Mouse (Mus musculus) neural tube, embryonic 14.5 days (tissue): Measurements from ENCODE around the gene Ccdc173. TPM values are rescaled to one million over a fixed set of nuclear protein-coding genes. Genes with fewer than 3 reads are reported as not detected.
A peak's percentile ranks its signal among the peaks of the same experiment; 100 is the strongest.
"Not testable (repeated sequence)": the region's sequence is repeated elsewhere in the genome, so short reads cannot be mapped to it uniquely, and the experiment has no call there.

ENCODE experiments used
- ATAC-seq: fragments of 200-750 bp; cut with Nextera tagmentation; 2 replicates; pipeline ENCODE4 v1.8.0; 2017; ENCODE audit warnings: low read depth, mild to moderate bottlenecking, moderate TSS enrichment, moderate library complexity
- H3K27ac ChIP-seq: fragments of 300-500 bp; sonication (generic); 2 replicates; pipeline ENCODE4 v1.5.1; 2014; ENCODE audit warnings: low read depth, mild to moderate bottlenecking, control low read depth, low read length, moderate library complexity, mixed read lengths
- H3K27me3 ChIP-seq: fragments of 300-500 bp; sonication (generic); 2 replicates; pipeline ENCODE4 v1.6.1; 2014; ENCODE audit warnings: low read length; ENCODE audit not compliant: control insufficient read depth, insufficient read depth
- H3K36me3 ChIP-seq: fragments of 300-500 bp; sonication (generic); 2 replicates; pipeline ENCODE4 v1.6.1; 2014; ENCODE audit warnings: low read length, mixed read lengths; ENCODE audit not compliant: control insufficient read depth, insufficient read depth
- H3K4me1 ChIP-seq: fragments of 300-500 bp; sonication (generic); 2 replicates; pipeline ENCODE4 v1.6.1; 2014; ENCODE audit warnings: low read length; ENCODE audit not compliant: control insufficient read depth, insufficient read depth
- H3K4me2 ChIP-seq: fragments of 300-500 bp; sonication (generic); 2 replicates; pipeline ENCODE4 v1.6.1; 2014; ENCODE audit warnings: mild to moderate bottlenecking, low read depth, low read length, control low read depth
- H3K4me3 ChIP-seq: fragments of 300-500 bp; sonication (generic); 2 replicates; pipeline ENCODE4 v1.5.1; 2014; ENCODE audit warnings: low read depth, low read length, control low read depth, mixed read lengths
- H3K9ac ChIP-seq: fragments of 300-500 bp; sonication (generic); replicated peaks from 2 replicates; pipeline ENCODE4 v1.6.1; 2014; ENCODE audit warnings: low read depth, mild to moderate bottlenecking, control low read depth, low read length, mixed read lengths
- H3K9me3 ChIP-seq: fragments of 300-500 bp; sonication (generic); 2 replicates; pipeline ENCODE4 v1.6.1; 2016; ENCODE audit warnings: low read length; ENCODE audit not compliant: control insufficient read depth
- WGBS: fragments of 180-500 bp; shearing (Covaris S2); extraction: QIAGEN DNeasy Blood & Tissue Kit; methylation state at CpG from one replicate; pipeline ENCODE4 v1.1.7; 2014; 5-methylcytosine and 5-hydroxymethylcytosine counted together
- polyA plus RNA-seq: library from polyadenylated mRNA; unstranded; fragments of >200 nt; fragmentation: Nextera tagmentation; extraction: Ambion mirVana; gene quantifications from 2 replicates; pipeline ENCODE4 v1.2.1, GENCODE M21; 2014

Ccdc173 gene
- polyA plus RNA-seq, 1 experiment from 2014 or later = 3.3 TPM

GRCm38 (mm10) chr2:69804663-69805062 lies 15.3 kb upstream of the Ccdc173 start:
- not testable (repeated sequence) for H3K4me3 ChIP-seq, H3K9me3 ChIP-seq, H3K4me2 ChIP-seq, H3K9ac ChIP-seq, ATAC-seq, H3K27ac ChIP-seq, H3K36me3 ChIP-seq, H3K4me1 ChIP-seq, H3K27me3 ChIP-seq
- 87% methylated on average over 7 of the region's 9 CpGs for WGBS

- 73% methylated on average over 8 of the region's 8 CpGs for WGBS
Measured at GRCm38 (mm10) chr2:69803756-69804155, 14.4 kb upstream of the Ccdc173 start.

DNA sequence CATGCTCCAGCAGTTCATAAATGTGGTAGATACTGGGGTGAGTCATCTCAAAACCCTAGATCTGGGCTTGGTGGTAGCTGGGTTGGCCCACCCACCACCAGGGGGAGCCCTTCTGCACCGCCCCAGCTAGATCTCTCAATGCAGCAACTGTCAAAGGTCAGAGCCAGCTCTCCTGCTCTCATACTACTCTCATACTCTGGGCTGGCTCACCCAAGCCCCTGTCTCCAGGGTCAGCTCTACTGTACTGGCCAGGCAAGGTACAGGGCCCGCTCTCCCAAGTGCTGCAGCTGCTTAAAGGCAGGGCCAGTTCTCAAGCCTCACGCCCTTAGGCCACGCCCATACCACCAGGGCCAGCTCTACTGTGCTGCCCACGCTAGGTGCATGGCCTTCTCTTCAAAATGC lies 13.5 kb upstream of the Ccdc173 start:
- H3K27me3 ChIP-seq = no peaks in the 10 kb centered on the region
- 61% methylated on average over 5 of the region's 5 CpGs for WGBS
- H3K9me3 ChIP-seq = no peaks in the 10 kb centered on the region
- no peak overlapping the region for H3K9ac ChIP-seq
- no peak overlapping the region for H3K27ac ChIP-seq
- H3K4me3 ChIP-seq = no peak overlapping the region
- no peaks in the 10 kb centered on the region for H3K4me1 ChIP-seq
- no peaks in the 10 kb centered on the region for H3K36me3 ChIP-seq
- ATAC-seq = 0 out of 2 replicates have a peak, but pooled peaks have one; percentile 24
- no peak overlapping the region for H3K4me2 ChIP-seq

More at GRCm38 (mm10) chr2:69803756-69804155, 14.4 kb upstream of the Ccdc173 start:
- H3K27me3 ChIP-seq = no peaks in the 10 kb centered on the region
- H3K4me2 ChIP-seq = no peak overlapping the region
- H3K27ac ChIP-seq = no peak overlapping the region
- ATAC-seq = no peak
- H3K4me3 ChIP-seq = no peak overlapping the region
- H3K9ac ChIP-seq = no peak overlapping the region
- no peaks in the 10 kb centered on the region for H3K36me3 ChIP-seq
- H3K9me3 ChIP-seq = no peaks in the 10 kb centered on the region
- H3K4me1 ChIP-seq = no peaks in the 10 kb centered on the region

DNA sequence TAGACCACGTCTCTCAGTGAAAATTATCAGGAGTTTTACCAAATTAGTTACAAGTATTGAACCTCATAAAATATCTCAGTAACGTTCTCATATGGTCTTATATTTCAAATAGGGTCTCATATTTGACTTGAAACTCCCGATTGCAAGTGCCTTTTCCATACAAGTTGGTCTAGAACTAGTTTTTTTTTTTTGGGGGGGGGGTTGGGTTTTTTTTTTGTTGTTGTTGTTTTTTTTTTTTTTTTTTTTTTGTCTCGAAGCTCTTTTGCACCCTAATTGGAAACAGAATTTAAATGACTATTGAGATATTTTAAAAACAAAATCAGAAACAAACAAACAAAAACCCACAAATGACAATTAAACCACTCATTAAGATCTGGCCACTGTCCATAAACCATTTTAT lies 1.3 kb upstream of the Ccdc173 start:
- H3K36me3 ChIP-seq = peaks cover 12% of the 10 kb centered on the region
- H3K27ac ChIP-seq = no peak overlapping the region
- 79% methylated on average over 4 of the region's 4 CpGs for WGBS
- no peak overlapping the region for H3K9ac ChIP-seq
- ATAC-seq = no peak
- H3K4me2 ChIP-seq = peak overlapping the region; percentile 96
- H3K9me3 ChIP-seq = no peaks in the 10 kb centered on the region
- peak overlapping the region; percentile 73; the same call in 1 of the 2 replicates for H3K4me3 ChIP-seq
- no peaks in the 10 kb centered on the region for H3K27me3 ChIP-seq
- peaks cover 5% of the 10 kb centered on the region; the same call in 1 of the 2 replicates for H3K4me1 ChIP-seq

DNA sequence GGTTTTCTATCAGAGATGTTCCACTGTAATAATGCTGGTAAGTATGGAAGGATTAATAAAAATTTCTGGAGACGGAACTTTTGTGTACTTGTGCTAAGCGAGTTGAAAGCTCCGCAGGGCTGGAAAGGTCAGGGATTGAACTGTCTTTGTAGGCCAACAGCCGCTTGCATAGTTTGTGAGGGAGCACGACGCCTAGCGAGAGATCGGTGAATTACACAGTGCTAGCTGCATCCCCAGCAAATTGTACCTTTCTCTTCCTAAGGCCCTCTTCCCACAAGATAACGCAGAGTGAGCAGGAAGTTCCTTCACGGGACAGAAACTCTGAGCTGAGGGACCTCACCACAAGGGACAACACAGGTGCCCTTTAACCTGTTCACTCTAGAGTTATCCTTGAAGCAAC lies 910 bp upstream of the Ccdc173 start:
- H3K27me3 ChIP-seq = no peaks in the 10 kb centered on the region
- WGBS = under 1% methylated on average over 10 of the region's 10 CpGs
- H3K27ac ChIP-seq = 0 out of 2 replicates have a peak overlapping the region, but pooled peaks have one; percentile 87
- H3K4me3 ChIP-seq = peak overlapping the region; percentile 73
- H3K4me2 ChIP-seq = peak overlapping the region; percentile 96
- peak; percentile 57 for ATAC-seq
- no peaks in the 10 kb centered on the region for H3K9me3 ChIP-seq
- H3K36me3 ChIP-seq = peaks cover 7% of the 10 kb centered on the region
- H3K9ac ChIP-seq = peak overlapping the region; percentile 68; the same call in 1 of the 2 replicates
- H3K4me1 ChIP-seq = peaks cover 5% of the 10 kb centered on the region; the same call in 1 of the 2 replicates

DNA sequence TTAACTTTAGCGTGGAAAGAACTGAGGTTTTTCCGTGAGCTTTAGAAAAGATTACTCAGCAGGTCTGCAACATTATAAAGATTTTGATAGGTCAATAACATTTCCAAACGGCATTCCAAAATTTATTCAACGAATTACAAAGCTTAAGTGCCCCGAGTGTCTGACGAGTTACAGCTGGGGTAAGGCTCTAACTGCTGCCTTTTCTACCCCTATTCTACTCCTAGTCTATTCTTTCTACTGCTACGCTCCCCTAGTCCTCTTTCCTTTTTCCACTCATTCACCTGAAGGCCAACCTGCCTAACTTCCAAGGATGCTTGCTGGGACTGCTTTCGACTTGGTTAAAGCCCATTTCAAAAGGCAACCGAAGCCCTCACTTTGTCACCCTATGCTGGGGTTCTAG lies 401 bp downstream of the Ccdc173 start:
- Histone ChIP-seq H3K27ac (peak overlapping the region; percentile 87), H3K9me3 (no peaks in the 10 kb centered on the region), H3K4me3 (peak overlapping the region; percentile 73), H3K36me3 (no peaks in the 10 kb centered on the region; the same call in 1 of the 2 replicates), H3K27me3 (no peaks in the 10 kb centered on the region), H3K4me2 (peak overlapping the region; percentile 96), H3K9ac (peak overlapping the region; percentile 68), H3K4me1 (peaks cover 5% of the 10 kb centered on the region; the same call in 1 of the 2 replicates)
- ATAC-seq = peak; percentile 19; the same call in 1 of the 2 replicates
- 28% methylated on average over 9 of the region's 9 CpGs for WGBS

DNA sequence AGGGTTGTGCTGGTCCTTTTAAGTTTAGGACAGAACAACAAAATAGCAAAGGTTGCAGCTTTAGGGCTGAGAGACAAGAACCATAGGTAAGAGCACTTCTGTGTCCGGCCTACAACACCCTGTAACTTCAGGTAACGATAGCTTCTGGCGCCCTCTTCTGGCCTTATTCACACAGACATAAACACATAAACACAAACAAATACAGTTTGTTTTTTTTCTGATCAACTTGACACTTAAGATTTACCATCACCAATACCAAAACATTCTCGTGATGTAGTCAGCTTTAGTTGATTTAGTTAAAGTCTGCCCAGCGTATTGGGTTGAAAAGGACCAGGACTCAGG lies 10.6 kb downstream of the Ccdc173 start:
- no peaks in the 10 kb centered on the region for H3K27me3 ChIP-seq
- H3K4me1 ChIP-seq = no peaks in the 10 kb centered on the region
- H3K4me3 ChIP-seq = no peak overlapping the region
- WGBS = 45% methylated on average over 5 of the region's 5 CpGs
- H3K9ac ChIP-seq = no peak overlapping the region
- no peak overlapping the region for H3K4me2 ChIP-seq
- 0 out of 2 replicates have a peak, but pooled peaks cover 6% of the 10 kb centered on the region for H3K36me3 ChIP-seq
- ATAC-seq = no peak
- no peak overlapping the region for H3K27ac ChIP-seq
- H3K9me3 ChIP-seq = no peaks in the 10 kb centered on the region

GRCm38 (mm10) chr2:69777985-69778835 lies 11.2 kb downstream of the Ccdc173 start:
- 75% methylated on average over 7 of the region's 7 CpGs for WGBS
- Histone ChIP-seq H3K27me3 (no peaks in the 10 kb centered on the region), H3K36me3 (0 out of 2 replicates have a peak, but pooled peaks cover 6% of the 10 kb centered on the region)

GRCm38 (mm10) chr2:69773331-69773730 lies 16.0 kb downstream of the Ccdc173 start:
- no peaks in the 10 kb centered on the region for H3K4me1 ChIP-seq
- H3K4me2 ChIP-seq = no peak overlapping the region
- no peak overlapping the region for H3K4me3 ChIP-seq
- H3K9me3 ChIP-seq = no peaks in the 10 kb centered on the region
- H3K27ac ChIP-seq = no peak overlapping the region
- no peaks in the 10 kb centered on the region for H3K27me3 ChIP-seq
- ATAC-seq = no peak
- no peaks in the 10 kb centered on the region for H3K36me3 ChIP-seq
- no peak overlapping the region for H3K9ac ChIP-seq
- WGBS = 99% methylated on average over 3 of the region's 3 CpGs

More at GRCm38 (mm10) chr2:69777985-69778835, 11.2 kb downstream of the Ccdc173 start:
- no peak for ATAC-seq
- H3K27ac ChIP-seq = no peak overlapping the region
- H3K9ac ChIP-seq = no peak overlapping the region
- no peak overlapping the region for H3K4me3 ChIP-seq
- no peak overlapping the region for H3K4me2 ChIP-seq
- H3K9me3 ChIP-seq = no peaks in the 10 kb centered on the region
- no peaks in the 10 kb centered on the region for H3K4me1 ChIP-seq
